Comparison of ENCODE assay signal across 16 mouse cellular contexts in the genomic region with DNA sequence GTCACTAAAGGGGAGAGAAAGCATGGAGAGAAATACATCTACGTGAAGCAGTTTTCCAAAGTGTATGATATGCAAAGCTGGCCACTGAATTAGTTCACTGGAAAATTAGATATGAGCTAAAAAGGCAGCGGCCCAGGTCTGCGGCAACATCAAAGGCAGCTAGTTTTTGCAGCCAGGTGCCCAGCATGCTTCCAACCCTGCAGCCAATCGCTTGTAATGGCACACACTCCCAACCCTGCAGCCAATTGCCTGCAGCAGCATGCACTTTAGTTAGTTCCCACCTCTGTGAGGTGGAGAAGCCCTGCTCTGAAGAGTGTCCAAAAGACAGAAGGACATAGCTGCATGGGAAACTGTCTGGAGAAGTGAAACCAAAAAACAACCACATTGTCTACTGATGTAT. TPM values are rescaled to one million over a fixed set of nuclear protein-coding genes. Genes with fewer than 3 reads are reported as not detected.
A peak's percentile ranks its signal among the peaks of the same experiment; 100 is the strongest.
DNase-seq lines count a peak whose midpoint lies in the region; ATAC-seq lines count a peak whose summit lies in the region.
"Had no signal": no experiment of that assay in that cellular context is flagged by ENCODE, and none has a peak within 500 bp of the region (broad histone marks: within the 10 kb centered on the region; RNA-seq: fewer than 3 reads in every experiment).

No protein-coding gene starts in this region.

- 87% methylated on average over 4 of the region's 4 CpGs for WGBS in intestine, embryonic 16.5 days
- 87% methylated on average over 4 of the region's 4 CpGs for WGBS in intestine, embryonic 15.5 days
- WGBS in hindbrain, embryonic 13.5 days: 91% methylated on average over 4 of the region's 4 CpGs

- no peaks in the 10 kb centered on the region for H3K4me1 ChIP-seq in intestine, embryonic 16.5 days (ENCODE audit: control insufficient read depth, insufficient read depth, low read length)
- no peaks in the 10 kb centered on the region for H3K4me1 ChIP-seq in intestine, embryonic 15.5 days (replicated peaks)
- H3K4me1 ChIP-seq in hindbrain, embryonic 13.5 days (replicated peaks): no peaks in the 10 kb centered on the region
- H3K4me1 ChIP-seq: forebrain, embryonic 15.5 days; hindbrain, embryonic 15.5 days had no signal

- no peak overlapping the region for H3K4me3 ChIP-seq in intestine, embryonic 16.5 days (ENCODE audit: low read length)
- no peak overlapping the region for H3K4me3 ChIP-seq in intestine, embryonic 15.5 days (replicated peaks)
- H3K4me3 ChIP-seq in hindbrain, embryonic 13.5 days: no peak overlapping the region
- H3K4me3 ChIP-seq: embryonic facial prominence, embryonic 12.5 days; forebrain, embryonic 15.5 days; heart, embryonic 12.5 days; hindbrain, embryonic 10.5 days; hindbrain, embryonic 15.5 days had no signal

- H3K36me3 ChIP-seq in intestine, embryonic 16.5 days (ENCODE audit: control insufficient read depth, insufficient read depth, low read length): 0 out of 2 replicates have a peak, but pooled peaks cover 3% of the 10 kb centered on the region
- H3K36me3 ChIP-seq in intestine, embryonic 15.5 days: 0 out of 2 replicates have a peak, but pooled peaks cover 6% of the 10 kb centered on the region
- H3K36me3 ChIP-seq in hindbrain, embryonic 13.5 days: peaks cover 11% of the 10 kb centered on the region

- 0 out of 2 replicates have a peak overlapping the region, but pooled peaks have one; percentile 6 for H3K9ac ChIP-seq in intestine, embryonic 16.5 days (ENCODE audit: low read depth, low read length)
- H3K9ac ChIP-seq in intestine, embryonic 15.5 days: no peak overlapping the region
- H3K9ac ChIP-seq in hindbrain, embryonic 13.5 days: no peak overlapping the region
- H3K9ac ChIP-seq: embryonic facial prominence, embryonic 12.5 days; forebrain, embryonic 15.5 days; heart, embryonic 12.5 days; hindbrain, embryonic 15.5 days had no signal

- no peak overlapping the region for H3K4me2 ChIP-seq in intestine, embryonic 16.5 days (ENCODE audit: low read depth, low read length)
- no peak overlapping the region for H3K4me2 ChIP-seq in intestine, embryonic 15.5 days (replicated peaks)
- H3K4me2 ChIP-seq in hindbrain, embryonic 13.5 days: no peak overlapping the region
- H3K4me2 ChIP-seq: embryonic facial prominence, embryonic 12.5 days; forebrain, embryonic 15.5 days; heart, embryonic 12.5 days; hindbrain, embryonic 15.5 days had no signal

- H3K9me3 ChIP-seq in intestine, embryonic 16.5 days (ENCODE audit: control insufficient read depth, low read length): no peaks in the 10 kb centered on the region
- no peaks in the 10 kb centered on the region for H3K9me3 ChIP-seq in intestine, embryonic 15.5 days
- H3K9me3 ChIP-seq in hindbrain, embryonic 13.5 days: no peaks in the 10 kb centered on the region
- H3K9me3 ChIP-seq: embryonic facial prominence, embryonic 12.5 days; forebrain, embryonic 15.5 days; heart, embryonic 12.5 days; hindbrain, embryonic 10.5 days; hindbrain, embryonic 15.5 days had no signal

- no peak overlapping the region for H3K27ac ChIP-seq in intestine, embryonic 16.5 days (ENCODE audit: low read length)
- H3K27ac ChIP-seq in intestine, embryonic 15.5 days: no peak overlapping the region
- no peak overlapping the region for H3K27ac ChIP-seq in hindbrain, embryonic 13.5 days
- H3K27ac ChIP-seq: embryonic facial prominence, embryonic 12.5 days; forebrain, embryonic 15.5 days; hindbrain, embryonic 10.5 days; hindbrain, embryonic 15.5 days had no signal

- no peaks in the 10 kb centered on the region for H3K27me3 ChIP-seq in intestine, embryonic 16.5 days (replicated peaks; ENCODE audit: control insufficient read depth, insufficient read depth, low read length)
- no peaks in the 10 kb centered on the region for H3K27me3 ChIP-seq in intestine, embryonic 15.5 days (replicated peaks)
- H3K27me3 ChIP-seq in hindbrain, embryonic 13.5 days: no peaks in the 10 kb centered on the region
- H3K27me3 ChIP-seq: embryonic facial prominence, embryonic 12.5 days; forebrain, embryonic 15.5 days; heart, embryonic 12.5 days; hindbrain, embryonic 15.5 days had no signal

- no peak for ATAC-seq in cerebellum, adult (ENCODE audit: insufficient number of reproducible peaks, low FRiP score, low TSS enrichment)
- ATAC-seq in intestine, embryonic 16.5 days: no peak
- ATAC-seq in intestine, embryonic 15.5 days: no peak
- no peak for ATAC-seq in hindbrain, embryonic 13.5 days (ENCODE audit: low FRiP score)
- ATAC-seq: forebrain, embryonic 15.5 days had no signal

- peak; percentile 23 for DNase-seq in cerebellum, adult 8-10 months
- peak; percentile 58 to 61 for DNase-seq in cerebellum, postnatal 14 days
- DNase-seq in urinary bladder, postnatal 10 days (ENCODE audit: low spot score): no peak
- DNase-seq: adrenal gland, adult 2 months; adrenal gland, postnatal 25 days; gastrocnemius, postnatal 36 days; kidney, adult 18-20 months had no signal

RNA-seq across cellular contexts. Expression of gene Uvrag, which starts 51.2 kb away (rescaled TPM):
- 17.4 and 18.3 TPM in 2 replicates for polyA plus RNA-seq in intestine, embryonic 16.5 days (2015; fragmentation: Nextera tagmentation; extraction: Ambion mirVana)
- polyA plus RNA-seq in intestine, embryonic 15.5 days (2015; fragmentation: Nextera tagmentation; extraction: Ambion mirVana): 20.5 and 20.9 TPM in 2 replicates
- 14.2 and 15.6 TPM in 2 replicates for polyA plus RNA-seq in hindbrain, embryonic 13.5 days (2015; fragmentation: Nextera tagmentation; extraction: Ambion mirVana)
